Mouse (Mus musculus) thymus, postnatal 36 days (tissue): Measurements from ENCODE around the gene Gjc2.

Experiments used
- DNase-seq, 2 experiments: peaks; one replicate each; pipeline ENCODE4 v3.0.0; 2022; ENCODE audit warnings: mixed read lengths in 2 of 2

The Gjc2 gene

DNA sequence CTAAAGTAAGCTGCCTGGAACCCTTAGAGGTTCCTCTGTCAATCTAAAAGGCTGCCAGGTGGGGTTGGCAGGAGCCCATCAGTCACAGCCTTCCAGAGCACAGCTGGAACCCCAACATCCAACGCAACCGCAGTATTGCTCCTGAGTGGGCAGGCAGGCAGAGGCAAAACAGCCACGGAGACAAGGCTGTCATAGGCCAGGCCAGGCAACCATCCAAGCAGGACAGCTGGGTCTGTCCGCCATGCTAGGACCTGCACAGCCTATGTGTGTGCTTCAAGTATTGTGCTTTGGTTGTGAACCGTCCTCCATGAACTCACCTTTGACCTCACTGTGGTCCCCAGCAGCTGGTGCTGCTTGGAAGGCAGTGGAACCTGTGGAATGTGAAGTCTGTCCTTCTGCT is 27.1 kb downstream of the Gjc2 start:
- DNase-seq = no peak

DNA sequence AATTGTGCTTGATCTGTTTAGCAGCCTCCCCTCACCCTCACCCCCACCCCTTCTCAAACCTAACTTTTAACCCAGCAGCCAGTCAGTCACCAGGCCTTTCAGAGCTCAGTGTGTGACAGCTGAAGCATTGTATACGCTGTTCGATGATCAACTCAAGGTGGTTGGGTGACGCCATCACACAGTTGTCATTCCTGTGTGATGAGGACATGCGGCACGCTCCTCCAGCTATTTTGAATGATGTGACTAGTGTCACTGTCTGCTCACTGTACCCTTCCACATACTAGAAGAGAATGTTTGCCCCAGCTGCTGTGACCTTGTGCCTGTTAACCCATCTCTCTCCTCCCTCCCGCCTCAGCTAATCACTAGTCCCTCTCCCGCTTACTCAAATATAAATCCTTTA is 28.8 kb downstream of the Gjc2 start:
- DNase-seq = no peak

- no peak for DNase-seq
These were observed 31.3 kb downstream of the Gjc2 start for GRCm38 (mm10) chr11:59151729-59152128.

DNA sequence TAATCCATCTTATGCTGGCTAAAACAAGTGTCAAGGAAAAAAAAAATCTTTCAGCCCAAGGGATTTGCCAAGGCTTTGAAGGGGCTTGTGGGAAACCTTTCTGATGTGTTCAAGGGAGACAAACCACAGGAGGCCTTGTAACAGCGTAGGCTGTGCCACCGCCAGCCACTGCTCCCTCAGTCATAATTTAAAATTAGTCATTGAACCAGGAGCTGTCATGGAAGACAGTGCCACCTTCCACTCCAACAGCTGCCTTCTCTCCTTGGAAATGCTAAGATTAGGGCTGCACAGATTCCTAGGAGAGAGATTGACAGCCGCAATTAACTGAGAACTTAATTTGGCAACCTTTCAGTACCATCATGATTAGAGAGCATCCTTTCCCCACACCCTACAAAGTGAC is 33.7 kb downstream of the Gjc2 start:
- no peak for DNase-seq

DNA sequence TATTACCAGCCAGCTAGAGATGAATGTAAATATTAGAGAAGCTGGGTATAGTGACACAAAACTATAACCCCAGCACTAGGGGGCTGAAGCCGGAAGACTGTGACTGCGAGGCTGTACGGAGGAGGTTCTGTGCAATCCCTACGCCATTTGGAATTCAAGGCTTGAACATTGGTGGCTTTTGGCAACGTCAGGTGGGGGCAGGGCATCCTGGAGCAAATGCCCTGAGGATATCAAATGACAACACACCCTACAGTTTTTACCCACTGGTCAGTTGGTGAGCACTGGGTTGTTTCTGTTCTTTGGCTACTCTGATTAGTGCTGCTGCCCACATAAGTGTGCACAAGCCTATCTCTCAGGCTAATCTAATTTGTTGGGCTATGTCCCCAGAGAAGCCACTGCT is 40.1 kb downstream of the Gjc2 start:
- DNase-seq = no peak

- DNase-seq = no peak
These were observed 41.1 kb downstream of the Gjc2 start for GRCm38 (mm10) chr11:59141772-59142370.

DNA sequence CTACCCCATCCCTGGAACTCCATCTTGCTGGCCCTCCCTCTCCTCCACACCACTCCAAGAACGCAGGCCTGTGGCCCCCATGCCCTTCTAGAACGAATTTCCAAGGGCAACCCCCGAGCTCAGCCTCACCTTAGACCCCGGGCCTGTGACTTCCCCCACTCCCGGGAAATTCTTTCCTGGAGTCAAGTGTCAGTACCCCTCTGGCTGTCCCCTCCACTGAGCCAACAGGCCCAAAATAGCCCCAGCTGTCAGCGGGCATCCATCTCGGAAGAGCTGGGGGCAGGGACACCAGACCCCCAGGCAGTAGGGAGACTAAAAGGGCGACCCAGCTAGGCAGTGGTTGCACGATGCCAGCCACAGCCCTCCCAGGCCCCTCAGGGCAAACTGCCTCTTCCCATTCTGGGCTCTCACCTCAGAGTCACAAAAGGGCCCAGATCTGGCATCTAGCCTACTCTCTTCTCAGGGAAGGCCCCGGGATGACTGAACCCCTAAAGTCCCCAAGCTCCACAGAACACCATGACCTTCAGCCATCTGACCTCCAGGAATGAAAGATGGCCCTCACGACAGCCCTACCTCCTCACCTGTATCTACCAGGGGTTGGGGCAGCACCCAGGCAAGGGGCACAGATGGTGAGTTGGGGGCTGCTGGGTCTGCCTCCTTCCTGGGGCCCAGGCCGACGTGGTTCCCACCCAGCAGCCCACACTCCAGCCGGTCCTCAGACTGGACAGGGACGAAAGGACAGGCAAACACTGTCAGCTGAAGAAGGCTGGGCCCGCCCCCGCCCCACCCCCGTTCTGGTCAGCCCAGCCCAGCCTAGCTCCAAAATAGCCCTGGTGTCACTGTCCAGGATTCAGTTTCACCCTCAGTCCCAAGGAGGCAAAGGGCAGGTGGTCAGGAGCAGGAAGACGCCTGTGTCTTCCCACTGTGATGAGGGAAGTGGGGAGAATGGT is 44.2 kb downstream of the Gjc2 start:
- DNase-seq = no peak

- DNase-seq = no peak
These were observed 45.9 kb downstream of the Gjc2 start for GRCm38 (mm10) chr11:59136994-59137706.

GRCm38 (mm10) chr11:59135904-59136452 is 47.0 kb downstream of the Gjc2 start, which contains the start of gene Obscn:
Obscn (minus strand) TSS chr11:59136402.
- DNase-seq = no peak

GRCm38 (mm10) chr11:59135051-59135820 is 47.8 kb downstream of the Gjc2 start:
- no peak for DNase-seq

- DNase-seq = no peak
These were observed 48.5 kb downstream of the Gjc2 start for GRCm38 (mm10) chr11:59134373-59134997.

GRCm38 (mm10) chr11:59132065-59132464 is 50.9 kb downstream of the Gjc2 start:
- DNase-seq = no peak

DNA sequence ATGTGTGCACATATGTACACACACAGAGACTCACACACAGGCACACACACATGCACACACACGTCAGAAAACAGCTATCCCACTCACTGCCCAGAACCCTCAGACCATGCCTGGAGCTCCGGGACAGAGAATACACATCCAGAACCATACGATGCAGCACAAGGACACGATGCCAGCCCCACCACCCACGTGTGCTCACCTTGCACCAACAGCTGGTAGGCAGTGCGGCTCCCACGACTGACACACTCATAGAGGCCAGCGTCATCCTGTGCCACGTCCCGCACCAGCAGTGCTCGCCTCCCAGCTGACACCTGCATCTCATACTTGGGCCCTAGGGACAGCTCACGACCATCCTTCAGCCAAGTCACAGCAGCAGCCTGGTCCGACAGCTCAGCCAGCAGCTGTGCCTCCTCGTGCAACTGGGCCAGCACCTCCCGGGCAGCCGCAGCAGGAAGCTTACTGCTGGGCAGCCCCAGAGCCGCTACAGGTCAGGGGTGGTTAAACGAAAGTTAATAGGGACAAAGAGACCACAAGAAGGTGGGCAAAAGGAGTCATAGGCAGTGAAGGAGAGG is 51.6 kb downstream of the Gjc2 start:
- DNase-seq = no peak

DNA sequence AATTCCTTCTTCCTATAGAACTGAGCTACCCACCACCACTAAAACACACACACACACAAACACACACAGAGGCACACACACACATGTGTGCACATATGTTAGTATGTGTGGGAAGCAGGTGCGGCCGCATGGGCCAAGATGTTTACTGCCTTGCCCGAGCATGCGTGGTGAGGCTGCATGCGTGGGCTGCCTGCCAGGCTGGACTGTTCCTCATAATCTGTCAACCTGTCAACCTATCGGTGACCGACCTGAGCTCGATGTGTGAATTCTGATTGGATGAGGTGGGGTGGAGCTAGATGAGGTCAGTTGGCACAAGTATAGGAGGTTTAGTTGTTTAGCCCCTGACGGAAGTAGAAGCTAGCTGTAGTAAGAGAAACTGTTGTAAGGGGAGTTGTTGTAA is 52.2 kb downstream of the Gjc2 start:
- no peak for DNase-seq
